Mouse (Mus musculus) midbrain, embryonic 10.5 days (tissue): ENCODE measurements at regions not wholly inside any gene's neighbourhood (a gene's known extent, or its start where the extent isn't known, plus 50 kb on each side); places are given as distances from the start of the nearest gene placed in this dataset.

Source experiments
- DNase-seq: peaks from one replicate; pipeline ENCODE4 v3.0.0-alpha.2; 2017; ENCODE audit warnings: low spot score
- H3K27ac ChIP-seq: fragments of 300-500 bp; sonication (generic); replicated peaks from 2 replicates; pipeline ENCODE4 v1.5.1; 2016; ENCODE audit warnings: mild to moderate bottlenecking
- H3K27me3 ChIP-seq: fragments of 300-500 bp; sonication (generic); 2 replicates; pipeline ENCODE4 v1.6.1; 2016; ENCODE audit warnings: low read depth, mild to moderate bottlenecking; ENCODE audit not compliant: poor library complexity, severe bottlenecking
- H3K36me3 ChIP-seq: fragments of 300-500 bp; sonication (generic); 2 replicates; pipeline ENCODE4 v1.6.1; 2016; ENCODE audit warnings: mild to moderate bottlenecking, moderate library complexity
- H3K4me1 ChIP-seq: fragments of 300-500 bp; sonication (generic); 2 replicates; pipeline ENCODE4 v1.6.1; 2016
- H3K4me3 ChIP-seq: fragments of 300-500 bp; sonication (generic); 2 replicates; pipeline ENCODE4 v1.5.1; 2016; ENCODE audit warnings: mild to moderate bottlenecking, moderate library complexity
- H3K9me3 ChIP-seq: fragments of 300-500 bp; sonication (generic); replicated peaks from 2 replicates; pipeline ENCODE4 v1.6.1; 2016; ENCODE audit warnings: mild to moderate bottlenecking
- WGBS: fragments of 180-500 bp; shearing (Covaris S2); methylation state at CpG from one replicate; pipeline ENCODE4 v1.1.7; 2016; 5-methylcytosine and 5-hydroxymethylcytosine counted together

- Histone ChIP-seq H3K36me3 (no peaks in the 10 kb centered on the region), H3K4me3 (no peak overlapping the region), H3K27ac (no peak overlapping the region), H3K9me3 (peaks cover 4% of the 10 kb centered on the region), H3K27me3 (no peaks in the 10 kb centered on the region), H3K4me1 (no peaks in the 10 kb centered on the region)
- 81% methylated on average over 3 of the region's 3 CpGs for WGBS
- no peak for DNase-seq
Observed at GRCm38 (mm10) chr9:91509672-91510071, 144.1 kb upstream of the Zic1 start.

GRCm38 (mm10) chr9:91503657-91504329, 138.2 kb upstream of the Zic1 start:
- WGBS: 69% methylated on average over 5 of the region's 5 CpGs
- no peak for DNase-seq
- no peaks in the 10 kb centered on the region for H3K4me1 ChIP-seq
- H3K36me3 ChIP-seq: no peaks in the 10 kb centered on the region
- H3K4me3 ChIP-seq: no peak overlapping the region
- H3K27me3 ChIP-seq: no peaks in the 10 kb centered on the region
- peaks cover 4% of the 10 kb centered on the region for H3K9me3 ChIP-seq
- H3K27ac ChIP-seq: no peak overlapping the region

GRCm38 (mm10) chr9:91476596-91476995, 111.0 kb upstream of the Zic1 start:
- no peak overlapping the region for H3K27ac ChIP-seq
- DNase-seq: no peak
- H3K4me1 ChIP-seq: peaks cover 10% of the 10 kb centered on the region
- H3K36me3 ChIP-seq: no peaks in the 10 kb centered on the region
- WGBS: 48% methylated on average over 3 of the region's 3 CpGs
- no peaks in the 10 kb centered on the region for H3K9me3 ChIP-seq
- H3K4me3 ChIP-seq: no peak overlapping the region
- no peaks in the 10 kb centered on the region for H3K27me3 ChIP-seq

- no peaks in the 10 kb centered on the region for H3K27me3 ChIP-seq
- no peak overlapping the region for H3K27ac ChIP-seq
- DNase-seq: no peak
- no peaks in the 10 kb centered on the region for H3K9me3 ChIP-seq
- H3K36me3 ChIP-seq: no peaks in the 10 kb centered on the region
- no peak overlapping the region for H3K4me3 ChIP-seq
- no peaks in the 10 kb centered on the region for H3K4me1 ChIP-seq
- WGBS: 92% methylated on average over 5 of the region's 5 CpGs
Observed at GRCm38 (mm10) chr9:91462713-91463425, 97.3 kb upstream of the Zic1 start.

- DNase-seq: no peak
Observed at GRCm38 (mm10) chr9:91459921-91460320, 94.3 kb upstream of the Zic1 start.

GRCm38 (mm10) chr9:91456843-91457242, 91.2 kb upstream of the Zic1 start:
- WGBS: 84% methylated on average over 5 of the region's 5 CpGs
- H3K27me3 ChIP-seq: no peaks in the 10 kb centered on the region
- H3K4me1 ChIP-seq: no peaks in the 10 kb centered on the region
- no peak for DNase-seq
- H3K27ac ChIP-seq: no peak overlapping the region
- H3K36me3 ChIP-seq: no peaks in the 10 kb centered on the region
- no peak overlapping the region for H3K4me3 ChIP-seq
- H3K9me3 ChIP-seq: no peaks in the 10 kb centered on the region

More at GRCm38 (mm10) chr9:91459921-91460320, 94.3 kb upstream of the Zic1 start:
- no peaks in the 10 kb centered on the region for H3K9me3 ChIP-seq
- no peak overlapping the region for H3K4me3 ChIP-seq
- WGBS: 34% methylated on average over 2 of the region's 2 CpGs
- H3K27ac ChIP-seq: no peak overlapping the region
- no peaks in the 10 kb centered on the region for H3K36me3 ChIP-seq
- no peaks in the 10 kb centered on the region for H3K4me1 ChIP-seq
- H3K27me3 ChIP-seq: no peaks in the 10 kb centered on the region

- DNase-seq: no peak
- H3K4me3 ChIP-seq: no peak overlapping the region
- no peaks in the 10 kb centered on the region for H3K4me1 ChIP-seq
- 86% methylated on average over 1 of the region's 1 CpGs for WGBS
- no peaks in the 10 kb centered on the region for H3K27me3 ChIP-seq
- H3K27ac ChIP-seq: no peak overlapping the region
- H3K9me3 ChIP-seq: no peaks in the 10 kb centered on the region
- no peaks in the 10 kb centered on the region for H3K36me3 ChIP-seq
Observed at GRCm38 (mm10) chr9:91456253-91456823, 90.7 kb upstream of the Zic1 start.

- Histone ChIP-seq H3K9me3 (no peaks in the 10 kb centered on the region), H3K4me1 (no peaks in the 10 kb centered on the region), H3K36me3 (no peaks in the 10 kb centered on the region), H3K27ac (no peak overlapping the region), H3K4me3 (no peak overlapping the region), H3K27me3 (no peaks in the 10 kb centered on the region)
- no peak for DNase-seq
- WGBS: 83% methylated on average over 4 of the region's 4 CpGs
Observed at GRCm38 (mm10) chr9:91439106-91439505, 73.5 kb upstream of the Zic1 start.
